Mouse (Mus musculus): ENCODE measurements around the gene Smox.

- TF ChIP-seq CTCF (IDR thresholded peaks at IDR 0.05; ENCODE audit: control insufficient read depth, insufficient read depth, insufficient replicate concordance, low read depth, low read length) (no peak), POLR2A (IDR thresholded peaks at IDR 0.05; ENCODE audit: control insufficient read depth, low read depth, low read length) (no peak)
Observed at GRCm38 (mm10) chr2:131484182-131484581, 7.1 kb upstream of the Smox start.
